Mouse (Mus musculus) intestine, postnatal 0 days (tissue): Measurements from ENCODE around the gene Ptgir. TPM values are rescaled to one million over a fixed set of nuclear protein-coding genes. Genes with fewer than 3 reads are reported as not detected.

Experiments
- ATAC-seq: fragments of 200-750 bp; cut with Nextera tagmentation; 2 replicates; pipeline ENCODE4 v1.8.0; 2017; ENCODE audit warnings: mild to moderate bottlenecking, moderate TSS enrichment, moderate library complexity
- H3K27ac ChIP-seq: fragments of 300-500 bp; sonication (generic); 2 replicates; pipeline ENCODE4 v1.5.1; 2014; ENCODE audit warnings: mild to moderate bottlenecking, low read depth, low read length, moderate library complexity
- H3K27me3 ChIP-seq: fragments of 300-500 bp; sonication (generic); replicated peaks from 2 replicates; pipeline ENCODE4 v1.6.1; 2014; ENCODE audit warnings: low read length, mixed read lengths; ENCODE audit not compliant: control insufficient read depth, insufficient read depth
- H3K36me3 ChIP-seq: fragments of 300-500 bp; sonication (generic); 2 replicates; pipeline ENCODE4 v1.6.1; 2014; ENCODE audit warnings: mild to moderate bottlenecking, moderate library complexity; ENCODE audit not compliant: control insufficient read depth, insufficient read depth
- H3K4me1 ChIP-seq: fragments of 300-500 bp; sonication (generic); replicated peaks from 2 replicates; pipeline ENCODE4 v1.6.1; 2014; ENCODE audit warnings: antibody characterized with exemption, low read length, mixed read lengths; ENCODE audit not compliant: control insufficient read depth, insufficient read depth
- H3K4me2 ChIP-seq: fragments of 300-500 bp; sonication (generic); replicated peaks from 2 replicates; pipeline ENCODE4 v1.6.1; 2014; ENCODE audit warnings: low read depth, mild to moderate bottlenecking, moderate library complexity
- H3K4me3 ChIP-seq: fragments of 300-500 bp; sonication (generic); 2 replicates; pipeline ENCODE4 v1.5.1; 2014; ENCODE audit warnings: low read depth, low read length
- H3K9ac ChIP-seq: fragments of 300-500 bp; sonication (generic); 2 replicates; pipeline ENCODE4 v1.6.1; 2014; ENCODE audit warnings: mild to moderate bottlenecking, low read depth, low read length
- H3K9me3 ChIP-seq: fragments of 300-500 bp; sonication (generic); 2 replicates; pipeline ENCODE4 v1.6.1; 2016; ENCODE audit warnings: mixed run types; ENCODE audit not compliant: control insufficient read depth
- CTCF ChIP-seq: sonication (generic); IDR thresholded peaks from 2 replicates; pipeline ENCODE4 v1.5.1; 2016; ENCODE audit warnings: low read depth, mild to moderate bottlenecking, control low read depth, antibody characterized with exemption, moderate library complexity
- WGBS: fragments of 180-500 bp; shearing (Covaris S2); extraction: QIAGEN DNeasy Blood & Tissue Kit; methylation state at CpG from one replicate; pipeline ENCODE4 v1.1.7; 2014; 5-methylcytosine and 5-hydroxymethylcytosine counted together
- polyA plus RNA-seq: library from polyadenylated mRNA; unstranded; fragments of >200 nt; fragmentation: Nextera tagmentation; extraction: Ambion mirVana; gene quantifications from 2 replicates; pipeline ENCODE4 v1.2.1, GENCODE M21; 2015

Ptgir gene
- polyA plus RNA-seq, 1 experiment from 2014 or later: 1.7 TPM

DNA sequence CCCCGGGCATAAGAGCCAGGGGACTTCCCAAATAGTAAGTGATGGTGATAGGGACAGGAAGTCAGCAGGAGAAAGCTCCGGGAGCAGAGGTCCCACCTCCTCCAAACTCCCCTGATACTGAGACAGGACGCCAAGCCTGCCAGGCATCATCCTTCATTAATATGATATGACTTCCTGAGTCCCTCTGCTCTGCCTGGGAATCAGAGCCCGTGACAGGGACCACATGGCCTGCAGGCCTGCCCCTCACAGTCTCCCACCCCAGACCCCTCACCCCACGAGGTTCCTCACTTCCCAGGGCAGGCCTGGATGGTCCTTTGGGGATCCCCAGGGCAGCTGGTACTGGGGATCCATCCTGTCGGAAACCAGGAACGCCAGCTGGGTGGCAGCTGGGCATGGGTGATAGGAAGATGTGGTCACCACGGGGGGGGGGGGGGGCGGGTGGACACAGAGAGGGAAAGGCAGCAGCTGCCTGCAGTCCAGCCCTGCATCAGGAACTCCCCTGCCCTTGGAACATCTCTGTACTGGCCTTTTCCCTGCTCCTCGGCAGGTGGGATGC, 2.1 kb upstream of the Ptgir start:
- Histone ChIP-seq H3K4me1 (no peaks in the 10 kb centered on the region), H3K27ac (no peak overlapping the region), H3K9me3 (no peaks in the 10 kb centered on the region), H3K27me3 (peaks cover 4% of the 10 kb centered on the region; the same call in 1 of the 2 replicates), H3K9ac (no peak overlapping the region), H3K36me3 (no peaks in the 10 kb centered on the region), H3K4me3 (no peak overlapping the region), H3K4me2 (no peak overlapping the region)
- TF ChIP-seq CTCF: no peak
- ATAC-seq: no peak
- WGBS: 52% methylated on average over 9 of the region's 10 CpGs

DNA sequence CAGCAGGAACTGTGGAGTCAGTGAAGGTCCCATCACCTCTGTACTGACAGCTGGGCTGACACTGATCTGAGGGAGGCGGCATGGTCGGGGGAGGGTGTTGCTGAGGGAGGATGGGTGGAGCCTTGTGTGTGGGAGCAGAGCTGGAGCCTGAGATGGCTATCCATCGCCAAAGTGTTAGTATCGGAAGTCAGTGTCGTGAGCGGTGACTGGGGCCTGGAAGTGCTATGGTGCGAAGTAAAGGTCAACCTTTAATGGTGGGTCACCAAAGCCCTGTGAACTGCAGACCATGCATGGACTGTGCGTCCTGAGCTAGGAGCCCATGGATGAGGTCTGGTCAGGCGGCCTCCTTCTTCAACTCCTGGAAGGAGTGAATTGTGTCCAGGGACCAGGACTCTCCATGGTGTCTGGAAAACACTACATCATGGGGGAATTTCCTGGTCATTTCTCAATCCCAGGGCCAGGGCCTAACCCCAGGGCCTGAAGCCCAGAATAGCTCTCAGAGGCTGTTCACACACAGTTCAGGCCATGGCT, 734 bp upstream of the Ptgir start:
- Histone ChIP-seq H3K9me3 (no peaks in the 10 kb centered on the region), H3K4me1 (no peaks in the 10 kb centered on the region), H3K4me2 (no peak overlapping the region), H3K27me3 (peaks cover 2% of the 10 kb centered on the region; the same call in 1 of the 2 replicates), H3K27ac (no peak overlapping the region; the same call in 1 of the 2 replicates), H3K9ac (no peak overlapping the region), H3K36me3 (no peaks in the 10 kb centered on the region), H3K4me3 (no peak overlapping the region)
- TF ChIP-seq CTCF: no peak
- 66% methylated on average over 9 of the region's 9 CpGs for WGBS
- ATAC-seq: no peak

DNA sequence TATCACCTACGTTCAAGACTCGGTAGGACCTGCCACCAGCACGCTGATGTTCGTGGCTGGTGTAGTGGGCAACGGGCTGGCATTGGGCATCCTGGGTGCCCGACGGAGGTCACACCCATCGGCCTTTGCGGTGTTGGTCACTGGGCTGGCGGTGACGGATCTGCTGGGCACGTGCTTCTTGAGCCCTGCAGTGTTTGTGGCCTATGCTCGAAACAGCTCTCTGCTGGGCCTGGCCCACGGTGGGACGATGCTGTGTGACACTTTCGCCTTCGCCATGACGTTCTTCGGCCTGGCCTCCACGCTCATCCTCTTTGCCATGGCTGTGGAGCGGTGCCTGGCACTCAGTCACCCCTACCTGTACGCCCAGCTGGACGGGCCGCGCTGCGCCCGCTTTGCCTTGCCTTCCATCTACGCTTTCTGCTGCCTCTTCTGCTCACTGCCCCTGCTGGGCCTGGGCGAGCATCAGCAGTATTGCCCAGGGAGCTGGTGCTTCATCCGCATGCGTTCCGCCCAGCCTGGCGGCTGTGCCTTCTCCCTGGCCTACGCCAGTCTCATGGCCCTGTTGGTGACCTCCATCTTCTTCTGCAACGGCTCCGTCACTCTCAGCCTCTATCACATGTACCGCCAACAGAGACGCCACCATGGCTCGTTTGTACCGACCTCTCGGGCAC, 734 bp downstream of the Ptgir start:
- no peak for TF ChIP-seq CTCF
- WGBS: 92% methylated on average over 41 of the region's 41 CpGs
- H3K9ac ChIP-seq: no peak overlapping the region
- no peaks in the 10 kb centered on the region for H3K4me1 ChIP-seq
- no peak overlapping the region; the same call in 1 of the 2 replicates for H3K4me2 ChIP-seq
- no peak overlapping the region; the same call in 1 of the 2 replicates for H3K27ac ChIP-seq
- no peaks in the 10 kb centered on the region for H3K9me3 ChIP-seq
- H3K36me3 ChIP-seq: no peaks in the 10 kb centered on the region
- ATAC-seq: no peak
- H3K27me3 ChIP-seq: no peaks in the 10 kb centered on the region
- no peak overlapping the region for H3K4me3 ChIP-seq

DNA sequence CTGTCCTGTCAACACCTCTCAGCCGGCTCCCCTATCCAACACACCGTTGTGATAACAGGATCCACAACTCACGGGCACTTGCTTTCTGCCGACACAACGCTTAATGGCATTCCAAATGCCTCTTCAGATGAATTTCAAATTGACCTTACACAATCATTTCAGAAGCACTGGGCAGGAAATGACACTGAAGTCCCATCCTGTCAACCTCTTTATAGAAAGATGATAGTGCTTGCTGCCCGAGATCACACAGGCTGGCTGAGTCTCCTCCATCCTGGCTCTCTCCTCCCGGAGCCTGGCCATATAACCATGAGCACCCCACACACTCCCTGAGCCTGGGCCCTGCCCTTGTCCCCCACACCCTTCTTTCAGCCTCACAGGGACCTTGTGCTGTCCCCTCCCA, 1.6 kb downstream of the Ptgir start:
- Histone ChIP-seq H3K9ac (no peak overlapping the region), H3K4me3 (no peak overlapping the region)
- TF ChIP-seq CTCF: no peak

DNA sequence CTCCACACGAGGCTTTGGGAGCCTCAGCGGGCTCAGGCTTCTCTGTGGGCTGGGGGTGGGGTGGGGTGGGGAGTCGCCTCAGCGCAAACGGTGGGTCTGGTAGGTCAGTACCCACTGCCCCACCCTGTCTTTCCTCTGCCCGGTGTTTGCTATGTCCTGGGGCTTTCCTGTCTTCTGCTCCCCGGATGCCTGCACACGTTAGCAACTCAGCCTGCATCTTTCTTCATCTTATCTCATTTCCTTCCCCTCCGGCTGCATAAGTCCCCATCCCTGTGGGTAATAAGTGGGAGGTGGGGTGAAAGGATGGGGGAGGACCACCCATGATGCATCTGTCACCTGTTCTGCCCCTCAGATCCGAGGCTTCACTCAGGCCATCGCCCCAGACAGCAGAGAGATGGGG, 2.1 kb downstream of the Ptgir start:
- no peak for ATAC-seq
- Histone ChIP-seq H3K27ac (no peak overlapping the region), H3K9ac (no peak overlapping the region), H3K27me3 (no peaks in the 10 kb centered on the region), H3K4me2 (peak overlapping the region; percentile 21; the same call in 1 of the 2 replicates), H3K9me3 (no peaks in the 10 kb centered on the region), H3K4me3 (no peak overlapping the region), H3K4me1 (no peaks in the 10 kb centered on the region), H3K36me3 (no peaks in the 10 kb centered on the region)
- no peak for TF ChIP-seq CTCF
- 19% methylated on average over 11 of the region's 11 CpGs for WGBS

More for the DNA sequence above, 1.6 kb downstream of the Ptgir start:
- Histone ChIP-seq H3K4me1 (no peaks in the 10 kb centered on the region), H3K36me3 (no peaks in the 10 kb centered on the region), H3K9me3 (no peaks in the 10 kb centered on the region), H3K4me2 (peak overlapping the region; percentile 21; the same call in 1 of the 2 replicates), H3K27me3 (no peaks in the 10 kb centered on the region), H3K27ac (no peak overlapping the region)
- no peak for ATAC-seq
- WGBS: 52% methylated on average over 7 of the region's 7 CpGs

DNA sequence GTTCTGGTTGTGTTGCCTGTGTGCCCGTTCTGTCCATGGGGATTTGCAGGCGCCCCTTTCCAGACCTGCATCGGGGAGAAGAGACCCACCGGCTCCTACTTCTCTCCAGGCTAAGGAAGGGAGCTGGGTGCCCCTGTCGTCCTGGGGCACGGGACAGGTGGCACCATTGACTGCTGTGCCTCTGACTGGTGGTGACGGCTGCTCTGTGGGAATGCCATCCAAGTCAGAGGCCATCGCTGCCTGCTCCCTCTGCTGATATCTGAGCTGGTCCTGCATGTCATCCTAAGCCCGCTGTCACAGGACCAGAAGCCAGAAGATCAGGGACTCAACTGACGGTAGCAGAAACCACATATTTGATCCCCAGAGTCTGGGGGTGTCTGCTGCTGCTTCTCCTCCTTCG, 2.6 kb downstream of the Ptgir start:
- H3K9ac ChIP-seq: no peak overlapping the region
- no peak overlapping the region for H3K4me2 ChIP-seq
- H3K4me1 ChIP-seq: no peaks in the 10 kb centered on the region
- H3K36me3 ChIP-seq: no peaks in the 10 kb centered on the region
- no peaks in the 10 kb centered on the region for H3K9me3 ChIP-seq
- TF ChIP-seq CTCF: no peak
- no peaks in the 10 kb centered on the region for H3K27me3 ChIP-seq
- ATAC-seq: no peak
- 57% methylated on average over 11 of the region's 11 CpGs for WGBS
- no peak overlapping the region for H3K4me3 ChIP-seq
- H3K27ac ChIP-seq: no peak overlapping the region; the same call in 1 of the 2 replicates
